Mouse (Mus musculus): ENCODE results near the gene St5.

Gene St5

DNA sequence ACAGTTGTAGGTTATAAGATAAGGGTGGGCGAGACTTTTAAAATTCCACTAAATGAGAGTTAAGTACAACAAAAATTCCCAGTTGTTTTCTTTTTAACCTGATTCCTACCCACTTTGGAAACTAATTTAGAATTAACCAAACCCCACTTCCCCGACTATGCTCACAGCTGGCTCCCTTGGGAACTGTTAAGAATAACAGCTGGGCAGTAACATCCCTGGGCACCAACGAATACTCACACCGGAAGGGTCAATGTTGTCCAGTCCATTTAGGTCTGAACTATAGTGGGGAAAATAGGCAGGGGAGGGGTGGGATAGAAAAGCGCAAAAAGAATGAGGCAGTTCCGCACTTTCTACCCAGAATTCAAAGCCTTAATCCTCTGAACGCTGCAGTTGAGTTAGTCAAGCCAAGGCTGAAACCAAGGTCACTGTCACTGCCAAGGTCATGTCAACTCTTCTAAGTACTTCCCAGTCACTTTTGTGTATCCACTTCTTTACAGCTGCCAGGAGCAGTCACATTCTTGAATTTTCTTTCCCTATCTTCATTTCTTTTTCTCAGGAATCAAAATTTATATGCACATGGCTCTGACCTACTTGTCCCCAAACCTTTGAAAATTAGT, 96.3 kb downstream of the St5 start:
- DNase-seq = no peak

DNA sequence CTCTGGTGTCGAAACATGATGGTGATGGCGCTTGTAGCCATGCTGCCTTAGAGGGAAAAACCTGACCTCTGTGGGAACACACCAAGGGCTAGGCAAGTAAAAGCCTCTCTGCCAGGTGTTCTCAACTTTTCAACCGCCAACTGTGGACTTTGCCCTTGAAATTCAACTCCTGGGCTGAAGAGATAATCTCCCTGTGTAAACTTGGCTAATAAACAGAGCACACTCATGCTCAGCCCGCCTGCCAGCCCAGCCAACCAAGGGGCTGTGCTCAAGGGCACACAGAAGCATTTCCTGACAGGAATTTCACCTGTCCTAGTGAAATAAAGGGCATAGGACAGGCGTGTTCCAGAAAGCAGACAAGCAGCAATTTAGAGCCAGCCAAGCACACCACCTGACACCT, 100.8 kb downstream of the St5 start:
- DNase-seq = no peak

DNA sequence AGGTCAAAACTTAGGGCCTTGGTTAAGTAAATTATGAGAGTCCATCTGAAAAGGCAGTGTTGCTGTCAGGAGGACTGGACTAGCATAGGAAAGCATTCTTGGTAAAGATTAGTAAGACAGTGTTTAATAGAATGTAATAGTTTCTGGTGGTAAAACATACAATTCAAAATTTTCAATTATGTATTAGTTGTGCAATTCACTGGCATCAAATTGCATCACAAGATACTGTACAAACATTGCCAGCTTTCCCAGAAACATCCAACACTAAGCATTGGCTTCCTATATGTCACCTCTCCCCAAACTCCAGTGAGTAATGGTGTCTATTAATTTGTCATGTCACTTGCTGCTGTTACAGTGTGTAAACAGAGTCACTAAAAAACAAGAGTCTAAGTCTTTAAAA, 101.4 kb downstream of the St5 start:
- DNase-seq = no peak

DNA sequence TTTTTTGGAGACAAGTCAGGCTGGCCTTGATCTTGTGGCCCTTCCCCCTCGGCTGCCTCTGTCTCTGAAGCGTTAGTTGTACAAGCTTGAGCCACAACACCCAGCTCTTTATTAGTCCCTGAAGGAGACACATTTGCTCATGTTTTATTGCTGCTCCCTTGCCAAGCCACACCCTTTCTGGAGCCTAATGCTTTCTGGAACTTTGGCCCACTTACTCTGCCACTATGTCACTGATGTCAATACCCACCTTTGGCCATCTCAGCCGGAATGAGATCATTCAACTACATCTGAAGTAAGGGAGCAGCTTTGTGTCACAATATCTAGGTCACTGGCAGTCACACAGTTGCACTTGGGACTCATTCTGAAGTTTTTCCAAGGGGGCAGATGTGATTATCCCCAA, 102.7 kb downstream of the St5 start:
- DNase-seq = no peak

DNA sequence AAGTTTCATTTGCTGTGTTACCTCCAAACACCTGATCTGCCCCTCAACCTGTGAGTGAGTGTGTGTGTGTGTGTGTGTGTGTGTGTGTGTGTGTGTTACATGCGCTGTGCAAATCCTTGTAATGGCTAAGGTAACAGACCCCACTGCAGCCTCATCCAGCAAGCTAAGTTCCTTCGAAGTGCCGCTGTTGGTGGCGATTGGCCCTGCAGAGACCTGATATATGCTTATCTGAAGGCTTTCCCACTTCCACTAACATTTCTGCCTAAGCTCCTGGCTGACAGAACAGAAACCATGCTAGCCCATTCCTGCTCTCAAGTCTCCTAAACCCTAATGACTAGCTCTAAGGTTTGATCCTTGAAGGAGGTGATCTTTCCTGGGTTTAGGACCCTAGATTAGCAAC, 103.4 kb downstream of the St5 start:
- DNase-seq = no peak

DNA sequence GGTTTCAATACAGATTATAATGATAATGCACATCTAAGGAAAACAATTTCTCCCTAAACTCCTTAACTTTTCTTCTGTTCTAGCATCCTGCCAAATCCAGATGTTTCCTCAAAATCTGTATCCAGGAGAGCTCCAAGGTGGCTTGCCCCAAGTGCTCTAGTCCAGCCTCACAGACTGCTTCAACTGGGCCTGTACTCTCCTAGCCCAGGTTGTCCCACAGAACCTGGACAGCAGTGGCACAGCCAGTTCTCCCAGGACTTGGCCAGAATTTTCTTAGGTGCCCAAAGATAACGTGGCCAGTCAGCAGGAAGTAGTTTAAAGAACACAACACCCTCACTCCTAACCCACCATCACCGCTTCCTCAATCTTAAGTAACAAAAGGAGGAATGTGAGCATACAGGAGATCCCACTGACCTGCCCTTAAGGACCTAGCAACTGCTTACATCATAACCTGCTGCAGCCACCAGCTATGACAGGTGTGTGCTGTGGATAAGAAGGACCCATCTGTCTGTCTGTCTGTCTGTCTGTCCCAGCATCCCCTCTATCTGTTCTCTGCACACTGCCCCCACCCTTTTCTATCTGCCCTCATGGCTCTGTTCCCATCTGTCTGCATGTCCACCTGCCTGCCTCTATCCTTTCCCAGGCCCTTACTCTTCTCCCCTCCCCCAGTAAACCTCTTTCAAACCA, 108.4 kb downstream of the St5 start:
- DNase-seq = no peak

DNA sequence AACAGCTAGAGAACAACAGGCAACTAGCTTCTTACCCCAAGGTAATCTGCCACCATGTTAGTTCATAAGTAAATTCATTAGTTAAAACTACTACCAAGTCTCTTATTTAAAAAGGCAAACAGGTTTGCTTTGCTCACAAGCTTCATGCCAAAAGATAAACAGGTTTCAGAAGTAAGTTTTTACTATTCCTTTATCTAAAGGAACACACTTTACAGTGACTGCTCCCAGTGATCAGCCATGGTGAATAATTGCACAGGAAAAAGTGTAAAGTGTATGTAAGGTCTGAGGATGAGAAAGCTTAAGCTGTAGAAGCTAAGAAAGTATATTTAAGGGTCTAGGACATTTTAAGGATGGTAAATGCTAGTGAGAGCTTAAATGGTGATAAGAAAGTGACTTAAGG, 109.4 kb downstream of the St5 start:
- DNase-seq = no peak

DNA sequence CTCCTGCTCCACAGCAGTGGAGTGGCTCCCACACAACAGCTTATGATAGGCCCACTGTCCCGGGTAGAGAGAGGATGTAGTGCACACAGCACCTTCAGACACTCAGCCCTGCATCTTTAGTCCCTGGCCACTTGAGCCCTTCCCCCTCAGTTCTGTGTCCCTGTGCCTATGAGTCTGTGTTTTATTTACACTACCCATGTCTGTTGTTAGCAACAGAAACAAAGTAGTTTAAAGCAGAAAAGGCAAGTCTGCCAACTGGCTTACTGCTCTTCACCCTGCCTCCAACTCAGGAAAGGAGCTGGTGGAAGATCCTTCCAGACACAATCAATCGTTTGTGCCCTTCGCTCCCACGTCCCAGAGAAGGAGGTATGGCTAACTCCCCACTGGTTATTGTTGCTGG, 111.2 kb downstream of the St5 start:
- DNase-seq = no peak

DNA sequence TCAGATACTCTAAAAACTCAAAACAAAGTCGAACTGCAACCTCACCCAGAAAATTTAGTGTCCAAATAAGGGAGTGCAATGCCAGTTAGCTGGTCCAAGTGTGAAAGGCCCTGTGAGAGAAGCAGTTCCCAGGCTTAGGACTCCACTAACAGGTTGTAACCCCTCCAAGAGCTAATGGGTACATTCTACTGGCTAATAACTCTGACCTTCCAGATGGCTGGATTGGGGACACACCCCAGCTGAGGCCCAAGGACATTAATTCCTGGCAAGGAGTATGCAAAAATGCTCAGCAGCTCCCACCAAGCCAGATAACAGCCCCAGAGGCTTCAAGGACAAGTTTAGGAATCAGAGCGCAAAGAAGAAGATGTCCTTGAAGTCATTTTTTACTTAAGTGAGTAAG, 112.8 kb downstream of the St5 start:
- DNase-seq = no peak

DNA sequence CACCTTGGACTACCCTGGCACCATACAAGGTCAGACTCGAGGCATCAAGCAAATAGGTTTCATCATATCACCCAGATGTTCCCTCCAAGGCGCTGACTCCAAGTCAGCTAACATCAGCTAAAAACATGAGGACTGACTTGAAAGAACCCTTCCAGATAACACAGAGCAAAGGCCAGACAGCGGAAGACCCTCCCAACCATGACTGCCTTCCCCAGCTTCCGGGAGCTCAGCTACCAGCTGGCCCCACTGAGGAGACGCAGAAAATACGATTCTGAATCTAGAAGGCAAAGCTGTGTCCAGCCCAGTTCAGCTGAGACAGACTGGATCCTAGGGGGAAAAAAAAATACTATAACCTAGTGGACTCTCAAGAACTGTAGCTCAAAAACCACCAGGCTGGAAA, 114.4 kb downstream of the St5 start:
- no peak for DNase-seq

DNA sequence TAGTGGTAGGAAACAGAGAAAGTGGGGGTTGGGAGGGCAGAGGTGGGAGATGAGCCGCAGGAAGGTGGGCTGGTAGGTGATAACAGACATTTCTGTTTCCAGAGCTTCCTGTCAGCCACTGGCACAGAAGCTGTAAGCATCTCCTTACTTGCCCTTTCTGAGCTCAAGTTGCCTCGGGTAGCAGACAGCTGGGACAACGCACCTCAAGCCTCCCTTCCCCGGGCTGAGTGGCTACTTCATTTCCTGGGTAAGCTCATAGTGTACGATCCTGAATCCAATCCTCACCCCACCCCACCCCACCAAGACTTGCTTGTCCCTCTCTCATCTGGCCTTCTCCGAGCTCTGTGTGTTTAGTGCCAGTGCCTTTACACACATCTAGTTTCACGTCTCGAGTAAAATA, 115.3 kb downstream of the St5 start:
- no peak for DNase-seq

DNA sequence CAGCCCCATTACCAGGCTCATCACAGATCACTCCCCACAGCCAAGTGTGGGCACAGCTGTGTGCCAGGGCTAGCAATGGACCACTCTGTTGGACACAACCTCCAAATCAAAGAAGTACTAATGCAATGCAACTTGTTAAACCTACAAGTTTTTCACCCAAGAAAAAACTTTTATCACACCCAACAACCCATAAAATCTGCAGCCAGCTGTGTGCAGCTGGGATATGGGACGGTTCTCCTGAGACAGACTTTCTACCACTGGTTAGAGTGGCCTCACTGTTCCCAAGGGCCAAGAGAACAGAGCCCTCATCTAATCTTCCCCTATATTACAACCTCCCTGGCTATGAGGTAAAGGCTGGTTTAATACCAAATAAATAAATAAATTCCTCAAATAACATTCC, 118.9 kb downstream of the St5 start:
- no peak for DNase-seq

DNA sequence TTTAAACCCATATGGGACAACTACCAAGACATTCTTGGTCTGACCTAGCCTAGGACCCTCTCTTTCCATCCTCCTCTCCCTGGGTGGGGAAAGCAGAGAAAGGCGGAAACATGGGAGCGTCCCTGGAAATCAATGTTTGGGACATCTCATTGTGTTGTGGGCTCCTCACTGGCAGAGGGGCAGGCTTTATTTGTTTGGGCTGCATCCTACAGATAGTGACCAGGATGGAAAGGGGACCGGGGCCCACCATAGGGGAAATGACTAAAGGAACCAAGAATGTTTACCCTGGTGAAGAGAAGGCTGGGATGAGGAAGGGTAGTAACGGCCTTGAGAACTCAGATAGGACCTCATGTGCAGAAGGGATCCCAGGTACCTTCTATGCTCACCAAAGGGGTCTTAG, 122.9 kb downstream of the St5 start:
- no peak for DNase-seq

DNA sequence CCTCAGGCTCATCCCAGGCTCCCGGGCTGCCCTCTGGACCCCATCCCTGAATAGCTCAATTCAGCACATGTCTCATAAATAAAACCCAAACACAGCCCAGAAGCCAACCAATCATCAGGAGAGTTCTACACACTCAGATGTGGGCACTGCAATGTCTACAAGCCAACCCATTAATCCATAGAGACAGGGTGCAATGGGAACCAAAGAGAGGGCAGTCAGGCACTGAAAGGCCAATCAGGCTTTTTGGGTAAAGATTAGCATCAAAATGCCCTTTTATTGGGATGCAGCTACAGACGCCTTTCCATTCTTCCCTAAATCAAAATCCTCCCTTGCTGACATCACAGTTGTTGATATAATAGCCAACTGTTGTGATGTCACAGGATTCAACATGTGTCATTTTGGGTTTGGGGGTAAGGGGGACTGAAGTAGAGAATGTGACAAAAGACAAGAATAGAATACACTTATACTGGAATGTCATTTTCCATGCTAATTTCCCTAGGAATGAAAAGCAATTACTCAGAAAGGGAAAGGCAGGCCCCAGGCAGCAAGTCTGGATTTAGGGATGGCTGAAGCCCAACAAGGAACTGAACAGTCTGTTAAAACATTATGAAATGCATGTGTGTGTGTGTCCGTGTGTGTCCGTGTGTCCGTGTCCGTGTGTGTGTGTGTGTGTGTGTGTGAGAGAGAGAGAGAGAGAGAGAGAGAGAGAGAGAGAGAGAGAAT, 123.7 kb downstream of the St5 start:
- DNase-seq = no peak

DNA sequence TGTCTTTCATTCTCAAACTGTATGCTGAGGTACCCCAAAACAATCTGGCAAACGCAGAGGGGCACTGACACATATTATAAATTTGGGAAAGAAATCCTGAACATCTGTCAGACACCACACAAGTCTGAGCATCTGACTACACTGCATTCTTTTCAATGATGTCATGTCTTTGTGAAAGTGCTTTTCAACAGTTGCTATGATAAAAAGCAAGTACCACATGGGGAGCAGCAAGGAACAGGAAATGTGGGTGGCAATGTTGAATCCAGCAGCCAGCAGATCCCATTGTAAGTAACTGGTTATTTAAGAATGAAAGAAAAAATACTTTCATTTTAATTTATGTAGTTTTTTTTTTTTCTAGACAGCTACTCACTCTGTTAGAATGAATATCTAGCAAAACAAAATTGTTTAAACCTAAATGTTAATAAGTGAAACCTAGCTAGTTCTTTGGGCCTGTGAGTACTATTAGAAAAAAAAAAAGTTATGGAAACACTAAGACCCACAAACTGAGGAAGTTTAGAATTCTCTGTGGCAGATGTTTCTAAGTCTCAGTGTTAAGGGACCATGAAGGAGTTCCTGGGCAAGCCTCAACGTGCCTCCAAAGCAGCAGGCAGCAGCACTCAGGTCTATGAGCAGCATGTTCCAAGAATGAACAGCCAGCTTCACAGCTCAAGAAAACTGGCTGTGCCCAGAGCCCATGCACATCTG, 124.4 kb downstream of the St5 start:
- DNase-seq = no peak

DNA sequence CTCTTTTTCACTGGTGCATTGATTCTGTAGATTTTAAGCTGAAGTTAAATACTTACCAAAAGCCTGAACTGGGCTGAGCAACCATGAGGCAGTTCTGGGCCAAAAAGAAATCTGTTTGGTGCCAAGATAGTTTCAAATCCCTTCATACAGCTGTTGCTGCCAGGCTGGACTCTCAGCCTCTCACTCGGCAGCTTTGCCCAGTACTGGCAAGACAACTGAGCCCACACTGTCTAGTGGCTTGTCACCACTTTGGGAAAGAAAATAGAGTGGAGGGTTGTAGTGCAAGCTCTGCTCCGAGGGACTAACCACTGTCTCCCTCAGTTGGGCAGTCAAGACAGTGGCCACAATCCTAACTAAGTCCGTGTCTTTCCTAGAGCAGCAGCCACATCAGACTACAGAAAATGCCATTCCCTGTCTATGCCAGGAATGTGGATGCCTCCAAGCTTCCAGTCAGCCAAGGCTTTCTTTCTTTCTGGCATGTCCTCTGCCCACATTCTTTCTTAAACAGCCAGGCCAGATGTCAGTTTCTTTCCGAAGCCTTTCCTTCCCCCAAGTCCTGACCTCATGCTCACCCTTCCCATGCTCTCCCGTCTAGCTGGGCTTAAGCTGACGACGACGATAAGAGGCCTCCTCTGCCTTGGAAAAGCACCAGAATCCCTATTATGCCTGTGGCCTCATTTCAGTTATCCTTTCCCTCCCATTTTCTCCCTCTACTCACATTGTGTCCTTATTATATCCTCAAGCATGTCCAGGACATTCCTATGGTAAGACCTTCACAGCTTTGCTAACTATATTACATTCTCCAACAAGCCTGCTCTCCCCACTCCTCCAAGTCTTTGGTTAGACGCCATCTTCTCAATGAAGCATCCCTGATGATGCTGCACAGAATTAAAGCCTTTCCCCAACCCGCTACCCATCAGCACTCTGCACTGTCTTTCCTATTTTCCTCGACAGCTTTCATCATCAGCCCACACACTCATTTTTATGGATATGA, 126.8 kb downstream of the St5 start:
- DNase-seq = no peak

DNA sequence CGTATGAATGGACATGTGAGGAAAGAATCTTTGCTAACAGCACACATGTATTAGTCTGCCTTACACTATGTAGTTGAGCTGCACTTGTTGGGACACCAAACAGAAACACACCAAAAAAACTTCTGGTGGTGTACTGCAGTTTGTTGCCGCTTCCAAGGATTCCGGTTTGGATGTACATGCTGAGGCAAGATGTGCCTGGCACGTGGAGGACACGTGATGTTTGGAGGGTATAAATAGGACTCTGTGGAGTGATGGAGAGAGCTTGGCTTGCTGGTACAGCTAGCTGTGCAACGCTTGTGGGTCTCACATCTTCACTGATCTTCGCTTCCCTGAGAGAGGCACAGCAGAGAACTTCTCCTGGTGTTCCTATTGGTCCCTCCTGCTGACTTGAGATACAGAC, 129.2 kb downstream of the St5 start:
- no peak for DNase-seq

DNA sequence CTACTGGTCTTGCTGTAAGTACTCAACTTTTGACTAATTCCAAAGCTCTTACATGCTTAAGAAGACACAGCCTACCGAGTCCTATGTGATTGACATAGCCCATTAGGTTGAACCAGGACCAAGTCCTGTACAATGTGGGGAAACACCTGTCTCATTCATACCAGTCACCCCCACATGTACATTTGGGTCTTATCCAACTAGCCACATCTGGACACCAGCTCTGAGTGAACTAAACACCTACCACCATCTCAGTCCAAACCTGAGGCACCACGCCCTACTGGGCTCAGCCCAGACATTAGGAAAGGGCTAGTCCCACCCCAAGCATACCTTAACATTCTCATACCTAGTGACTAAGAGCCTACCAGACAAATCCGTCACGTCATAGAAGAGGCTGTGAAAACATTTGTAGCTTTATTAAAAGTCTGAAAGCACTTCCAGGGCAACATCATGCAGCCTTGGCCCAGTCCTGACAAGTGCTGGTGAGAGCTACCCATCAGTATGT, 135.0 kb downstream of the St5 start:
- no peak for DNase-seq

DNA sequence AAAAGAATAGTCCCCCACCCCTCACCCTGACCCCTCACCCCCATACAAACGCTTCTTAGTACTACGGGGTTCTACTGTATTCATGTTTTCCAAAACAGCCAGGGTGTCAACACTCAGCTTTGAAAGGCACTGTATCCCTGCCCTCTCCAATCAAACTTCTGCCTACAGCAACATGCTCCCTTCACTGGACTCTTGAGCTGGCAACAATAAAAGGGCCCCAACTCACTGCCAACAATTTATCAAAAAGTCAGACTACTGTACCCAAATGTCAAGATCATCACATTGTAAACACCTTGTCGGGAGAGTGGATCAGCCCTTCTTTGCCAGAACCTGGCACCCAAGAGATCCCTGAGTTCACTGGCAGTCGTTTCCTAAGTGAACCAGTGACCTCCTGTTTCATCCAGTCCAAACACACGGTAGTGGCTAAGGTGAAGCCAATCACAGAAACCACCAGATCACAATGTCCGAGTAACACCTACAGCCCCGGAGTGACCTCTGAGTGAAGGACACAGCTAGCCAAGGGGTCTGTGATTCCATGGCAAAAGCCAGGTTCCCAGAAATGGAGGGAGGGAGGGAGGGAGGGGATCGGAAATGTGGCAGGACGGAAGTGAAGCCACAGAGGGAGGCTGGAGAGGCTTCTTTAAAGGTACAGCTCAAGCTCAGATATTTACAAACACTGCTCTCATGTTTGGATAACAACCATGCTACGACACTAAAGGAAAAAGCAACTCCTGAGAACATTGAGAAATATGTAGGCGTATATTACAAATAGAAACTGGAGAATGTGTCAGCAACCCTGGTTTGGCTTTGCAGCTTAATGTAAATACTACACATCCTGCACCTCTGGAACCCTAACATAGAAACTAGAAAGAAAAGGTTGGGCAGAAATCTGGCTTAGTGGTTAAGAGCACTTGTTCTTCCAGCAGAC, 136.3 kb downstream of the St5 start:
- DNase-seq = no peak

DNA sequence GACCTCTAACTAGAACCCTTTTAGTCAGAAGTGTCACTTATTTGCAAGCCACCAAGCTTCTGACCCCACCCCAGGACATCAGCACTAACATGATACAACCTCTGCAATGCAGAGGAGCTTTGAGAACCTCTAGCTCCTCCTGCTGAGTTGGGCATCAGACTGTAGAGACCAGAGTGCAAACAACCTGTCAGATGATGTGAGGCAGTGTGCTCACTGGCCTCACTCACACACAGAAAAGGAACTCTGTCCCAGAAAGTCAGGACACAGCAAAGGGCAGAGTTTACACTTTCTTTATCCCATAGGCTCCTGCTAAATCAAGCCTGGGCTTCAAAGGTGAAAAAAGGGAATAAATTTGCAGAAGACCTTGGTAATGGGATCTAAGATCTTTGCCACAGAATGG, 137.1 kb downstream of the St5 start:
- DNase-seq = no peak

DNA sequence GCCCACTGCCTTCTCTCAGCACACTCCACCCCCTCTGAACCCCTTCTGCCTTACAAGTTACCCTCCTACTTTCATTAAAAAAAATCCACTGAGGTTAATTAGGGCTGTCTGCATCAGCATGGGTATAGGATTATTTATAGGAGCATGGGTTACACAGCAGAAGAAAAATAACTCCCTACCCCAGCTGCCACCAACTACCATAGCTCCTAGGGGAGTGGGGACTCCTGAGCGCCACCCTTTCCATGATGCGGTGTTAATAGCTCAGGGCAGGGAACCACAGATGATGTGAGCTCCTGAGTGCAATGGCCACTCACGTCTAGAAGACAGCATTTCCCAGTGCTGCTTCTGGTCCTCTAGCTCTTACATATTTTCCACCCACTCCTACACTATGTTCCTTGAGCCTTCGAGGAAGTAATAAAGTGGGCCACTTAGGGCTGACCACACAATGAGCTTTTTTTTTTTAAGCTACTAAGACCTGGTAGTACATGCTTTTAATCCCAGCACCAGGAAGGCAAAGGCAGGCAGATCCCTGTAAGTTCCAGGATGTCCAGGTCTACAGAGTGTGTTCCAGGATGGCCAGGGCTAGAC, 139.5 kb downstream of the St5 start:
- no peak for DNase-seq
